Mouse (Mus musculus): ENCODE measurements around the gene Gm10277.

Gm10277 gene

DNA sequence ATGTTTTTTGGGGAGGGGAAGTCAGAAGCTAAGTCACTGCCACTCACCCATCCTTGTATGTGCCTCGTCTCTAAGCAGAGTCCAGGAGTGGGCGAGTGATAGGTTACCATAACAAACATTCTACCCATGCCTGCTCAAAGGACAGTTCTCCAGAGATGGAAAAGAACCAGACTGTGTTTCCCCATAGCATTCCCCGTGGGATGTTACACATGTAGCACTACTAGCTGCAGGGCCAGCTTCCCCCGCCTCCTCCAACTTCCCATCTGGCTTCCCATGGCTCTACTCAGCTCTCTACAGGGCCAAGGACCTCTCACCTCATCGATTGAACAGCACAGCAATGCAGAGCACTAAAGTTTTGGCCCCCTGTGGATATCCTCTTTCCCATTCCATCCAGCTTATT lies 7.7 kb upstream of the Gm10277 start:
- no peak for DNase-seq

GRCm38 (mm10) chr11:77793238-77793930 lies 5.8 kb upstream of the Gm10277 start:
- DNase-seq, result peak; percentile 97 to 98

- peak in 1 of 2 experiments; percentile 29 for DNase-seq
Observed at GRCm38 (mm10) chr11:77792566-77792909, 5.0 kb upstream of the Gm10277 start.

- peak; percentile 88 to 93 for DNase-seq
Observed at GRCm38 (mm10) chr11:77791752-77792565, 4.4 kb upstream of the Gm10277 start.

DNA sequence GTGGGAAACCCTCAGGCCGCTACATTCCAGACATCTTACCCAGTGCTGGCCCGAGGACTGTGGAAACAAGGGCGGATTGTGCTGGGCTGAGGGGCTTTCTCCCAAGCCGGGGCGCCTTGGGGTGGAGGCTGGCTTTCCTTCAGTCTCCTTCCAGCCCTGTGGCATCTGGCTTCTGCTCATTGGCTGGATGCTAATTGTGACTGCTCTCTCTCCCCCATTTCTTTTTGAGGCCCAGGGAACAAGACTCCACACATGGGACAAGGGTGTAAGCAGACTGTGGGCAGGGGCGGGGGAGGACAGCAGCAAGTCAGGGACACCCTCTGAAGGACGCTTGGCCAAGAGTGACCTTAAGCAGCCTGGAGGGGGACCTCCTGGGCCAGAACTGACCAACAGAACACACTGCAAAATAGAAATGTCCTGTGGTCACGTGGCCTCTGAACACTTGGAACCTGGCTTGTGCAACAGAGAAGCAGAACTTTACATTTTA lies 3.7 kb upstream of the Gm10277 start:
- peak in 1 of 2 experiments; percentile 30 for DNase-seq

GRCm38 (mm10) chr11:77790286-77790685 lies 2.7 kb upstream of the Gm10277 start:
- DNase-seq, result peak; percentile 44 to 66

- no peak for DNase-seq
Observed at GRCm38 (mm10) chr11:77789512-77789911, 2.0 kb upstream of the Gm10277 start.

DNA sequence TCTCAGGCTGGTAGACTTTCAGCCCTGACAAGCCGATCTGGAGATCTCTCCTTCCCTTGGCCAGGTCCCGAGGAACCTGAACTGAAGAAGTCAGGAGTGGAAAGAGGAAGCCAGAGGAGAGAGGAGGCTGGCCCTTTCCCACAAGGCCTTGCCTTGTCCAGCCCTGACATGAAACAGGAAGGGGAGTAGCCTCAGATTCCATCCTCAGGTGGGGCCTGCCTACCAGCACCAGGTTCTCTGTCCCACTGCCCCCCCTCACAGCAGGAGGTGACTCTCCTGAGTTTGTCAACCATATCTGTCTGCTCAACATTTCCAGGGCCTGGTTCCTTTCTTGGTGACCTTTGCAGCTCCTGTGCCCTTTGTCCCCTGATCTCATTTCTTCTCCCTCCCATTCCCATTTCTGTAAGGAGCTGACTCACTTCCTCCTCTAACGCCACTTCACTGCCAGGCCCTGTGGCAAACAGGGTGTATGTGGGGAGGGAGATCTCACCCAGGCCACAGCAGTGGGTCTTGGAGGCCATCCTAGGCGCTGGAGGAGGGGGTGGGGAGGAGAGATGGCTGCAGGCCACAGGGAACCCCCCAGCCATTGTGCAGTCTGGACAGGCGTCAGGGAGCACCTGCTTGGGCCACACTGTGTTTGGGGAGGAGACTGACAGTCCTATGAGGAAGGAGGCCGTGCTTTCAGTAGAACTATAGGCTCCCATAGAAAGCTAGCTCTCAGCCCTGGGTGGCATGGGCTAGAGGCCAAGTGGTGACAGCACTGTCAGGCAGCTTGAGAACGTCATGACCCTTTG lies 1.6 kb downstream of the Gm10277 start:
- DNase-seq, result no peak

- no peak for DNase-seq
Observed at GRCm38 (mm10) chr11:77785396-77785767, 2.2 kb downstream of the Gm10277 start.

GRCm38 (mm10) chr11:77784894-77785293 lies 2.7 kb downstream of the Gm10277 start:
- no peak for DNase-seq

DNA sequence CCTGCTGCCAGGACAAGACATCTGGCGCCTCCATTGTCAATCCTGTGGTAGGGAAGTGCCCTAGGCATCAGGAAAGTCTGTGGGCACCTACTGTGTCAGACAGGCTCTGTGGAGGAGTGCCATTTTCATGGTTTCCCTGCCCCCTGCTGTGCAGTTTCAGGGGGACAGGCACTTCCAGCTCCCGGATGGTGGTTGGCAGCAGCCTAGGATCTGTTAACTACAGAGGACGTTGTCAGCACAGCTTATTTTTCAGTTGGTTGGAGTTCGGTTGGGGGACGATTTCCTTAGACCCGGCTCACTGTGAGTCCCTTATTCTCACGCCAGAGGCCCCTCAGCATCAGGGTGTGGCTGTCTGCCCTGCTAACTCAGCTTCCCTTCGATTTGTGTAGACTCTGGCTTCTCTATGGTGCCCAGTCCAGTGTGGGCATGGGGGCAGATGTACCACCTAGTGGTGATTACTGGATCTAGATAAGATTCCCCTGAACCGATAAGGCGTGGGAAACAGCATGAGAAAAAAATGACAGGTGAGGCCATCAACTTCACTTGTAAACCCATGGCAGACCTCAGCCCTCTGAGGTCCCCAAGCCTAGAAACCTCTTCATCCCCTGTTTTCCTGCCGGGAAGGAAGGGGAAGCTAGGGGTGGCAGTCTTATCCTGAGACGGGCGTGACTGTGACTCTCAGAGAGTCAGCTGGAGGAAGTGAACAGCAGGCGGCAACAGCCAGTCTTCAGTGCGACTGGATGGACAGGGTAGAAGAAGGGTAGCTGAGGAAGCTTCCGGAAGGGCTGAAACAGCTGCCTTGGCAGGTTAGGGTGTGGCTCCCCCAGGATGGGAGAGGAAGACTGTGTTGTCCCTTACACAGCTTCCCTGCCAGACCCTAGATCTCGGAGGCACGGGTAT lies 3.5 kb downstream of the Gm10277 start:
- peak; percentile 48 to 59 for DNase-seq

DNA sequence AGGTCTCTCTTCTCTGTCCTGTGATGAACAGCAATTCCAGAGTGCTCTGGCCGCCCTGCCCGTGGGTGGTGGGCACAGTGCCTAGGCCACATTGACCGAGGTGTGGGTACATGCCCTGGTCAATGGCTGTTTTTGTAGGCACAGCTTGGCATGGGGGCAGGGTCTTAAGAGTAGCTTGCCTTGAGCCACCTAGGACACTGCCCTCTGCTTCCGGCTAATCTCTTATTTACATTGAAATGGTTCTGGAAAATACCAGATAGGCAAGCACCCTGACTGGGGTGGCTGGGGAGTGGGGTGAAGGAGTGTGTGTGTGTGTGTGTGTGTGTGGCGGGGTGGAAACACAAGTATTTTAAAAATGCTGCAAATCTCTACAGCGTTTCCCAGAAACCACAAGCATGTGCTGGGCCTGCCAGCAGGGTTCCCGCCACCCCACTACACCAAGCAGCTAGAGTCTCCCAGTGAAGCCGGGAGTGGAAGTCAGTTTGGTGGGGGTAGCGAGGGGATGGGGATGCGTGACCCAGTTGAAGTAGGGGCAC lies 4.3 kb downstream of the Gm10277 start:
- DNase-seq, result no peak

- no peak for DNase-seq
Observed at GRCm38 (mm10) chr11:77782104-77782815, 5.3 kb downstream of the Gm10277 start.

- no peak for DNase-seq
Observed at GRCm38 (mm10) chr11:77781088-77781487, 6.5 kb downstream of the Gm10277 start.

DNA sequence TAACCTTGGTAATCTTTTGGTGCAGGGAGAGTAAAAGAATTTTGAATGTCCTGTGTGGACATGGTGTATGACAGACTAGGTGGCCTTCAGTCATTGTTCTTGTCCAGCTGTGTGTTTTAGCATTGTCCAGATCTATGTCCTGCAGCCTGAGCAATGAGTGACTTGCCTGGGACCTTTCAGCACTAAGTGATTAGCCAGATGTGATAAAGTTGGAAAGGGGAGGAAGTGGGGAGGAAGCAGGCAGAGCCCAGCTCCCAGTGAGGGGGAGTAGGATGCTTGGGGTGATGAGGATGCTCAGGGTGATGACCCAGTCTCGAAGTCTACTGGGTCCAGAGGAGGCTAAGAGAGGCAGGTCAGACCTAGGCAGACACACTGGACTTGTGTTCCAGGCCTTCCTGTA lies 8.3 kb downstream of the Gm10277 start:
- no peak for DNase-seq

- DNase-seq, result no peak
Observed at GRCm38 (mm10) chr11:77777937-77778336, 9.6 kb downstream of the Gm10277 start.

- DNase-seq, result no peak
Observed at GRCm38 (mm10) chr11:77777436-77777835, 10.1 kb downstream of the Gm10277 start.

DNA sequence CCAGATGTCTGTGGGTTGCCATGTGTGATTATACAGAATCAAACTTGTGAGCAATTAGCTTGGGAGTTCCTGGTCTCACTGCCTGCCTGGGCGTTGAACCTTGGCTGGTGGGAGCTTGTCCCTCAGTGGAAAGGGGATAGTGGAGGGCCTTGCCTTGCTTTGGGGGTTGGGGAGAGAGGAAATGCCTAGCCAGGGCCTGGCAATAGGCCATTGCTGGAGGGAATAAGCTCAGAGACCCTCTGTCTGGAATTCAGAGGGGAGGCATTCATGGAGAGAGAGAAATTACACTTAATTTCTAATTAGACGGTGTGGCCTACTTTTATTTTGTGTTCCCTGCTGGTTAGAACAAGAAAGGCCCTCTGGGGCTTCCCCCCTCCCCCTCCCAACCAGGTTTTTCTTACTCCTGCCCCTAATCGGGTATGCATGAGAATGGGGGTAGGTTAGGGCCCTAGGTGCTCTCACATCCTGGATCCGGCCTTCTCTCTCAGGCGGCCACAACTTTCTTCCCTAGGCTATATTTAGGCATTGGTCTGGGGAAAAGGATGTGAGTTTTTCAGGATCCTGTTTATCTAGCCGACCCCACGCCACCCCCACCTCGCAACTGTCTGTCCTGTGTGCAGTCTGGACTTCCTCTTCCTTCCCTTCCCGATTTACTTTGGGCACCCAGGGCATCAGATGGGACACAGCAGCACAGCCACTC lies 11.7 kb downstream of the Gm10277 start:
- no peak for DNase-seq

DNA sequence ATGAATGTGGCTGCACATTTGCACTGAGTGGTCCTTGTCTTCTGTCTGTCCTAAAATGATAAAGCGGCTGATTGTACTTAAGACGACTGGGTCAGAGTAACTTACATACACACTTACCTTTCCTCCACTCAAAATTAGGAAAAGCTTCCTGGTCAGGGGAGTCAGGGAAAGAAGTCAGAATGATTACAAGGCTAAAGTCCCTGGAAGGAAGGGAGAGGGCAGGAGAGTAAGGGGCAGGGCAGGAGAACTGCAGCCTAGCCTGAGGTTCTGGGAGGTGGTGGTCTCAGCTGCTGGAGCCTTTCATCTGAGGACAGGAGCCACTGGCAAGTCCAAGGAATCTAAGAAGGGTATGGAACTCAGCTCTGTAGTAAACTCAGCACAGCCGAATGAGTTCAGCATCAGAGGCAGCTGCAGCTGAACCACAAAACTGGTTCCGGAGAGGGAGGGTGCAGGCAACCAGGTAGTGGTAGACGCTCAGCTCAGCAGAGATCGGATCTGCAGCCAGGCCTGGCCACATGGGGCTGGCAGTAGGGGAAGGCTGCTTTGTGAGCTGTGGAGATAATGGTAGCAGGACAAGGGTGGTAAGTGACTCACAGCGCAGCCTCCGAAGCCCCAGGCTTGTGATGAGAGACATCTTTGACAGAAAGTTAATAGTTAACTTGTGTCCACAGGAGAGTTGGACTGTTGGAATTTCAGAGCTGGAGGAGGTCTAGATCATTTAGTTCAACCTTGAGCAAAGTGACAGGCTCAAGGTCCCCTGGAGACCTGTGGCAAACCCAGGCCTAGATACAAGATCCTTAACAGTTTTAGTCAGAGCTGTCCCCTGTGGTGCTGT lies 15.5 kb downstream of the Gm10277 start:
- DNase-seq, result peak; percentile 33 to 56

DNA sequence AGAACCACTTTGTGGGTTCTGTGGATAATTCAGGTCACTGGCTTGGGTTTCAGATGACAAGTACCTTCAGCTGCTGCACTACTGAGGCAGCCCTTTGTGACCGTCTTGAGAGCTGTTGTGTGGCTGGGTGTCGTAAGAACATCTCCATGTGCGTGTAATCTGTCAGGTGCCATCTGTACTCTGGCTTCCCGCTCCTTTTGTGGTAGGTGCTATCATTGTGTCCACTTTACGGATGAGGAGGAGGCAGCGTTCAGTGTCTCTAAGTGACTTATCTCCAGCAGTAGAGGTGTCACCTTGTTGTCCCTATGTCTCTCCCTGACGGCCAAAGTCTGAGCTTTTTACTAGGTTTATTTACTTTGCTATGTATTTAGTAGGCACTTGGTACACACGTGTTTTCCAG lies 17.2 kb downstream of the Gm10277 start:
- no peak for DNase-seq

Data from thymus, postnatal 36 days (tissue).